Mouse (Mus musculus) stomach, embryonic 16.5 days (tissue): ENCODE data around the gene Asna1. TPM values are rescaled to one million over a fixed set of nuclear protein-coding genes. Genes with fewer than 3 reads are reported as not detected.

Experiments used
- ATAC-seq: fragments of 200-750 bp; cut with Nextera tagmentation; 2 replicates; pipeline ENCODE4 v1.8.0; 2017; ENCODE audit warnings: moderate number of reproducible peaks, moderate TSS enrichment; ENCODE audit not compliant: insufficient read depth, low FRiP score
- H3K27ac ChIP-seq: fragments of 300-500 bp; sonication (generic); 2 replicates; pipeline ENCODE4 v1.5.1; 2014; ENCODE audit warnings: low read length
- H3K27me3 ChIP-seq: fragments of 300-500 bp; sonication (generic); 2 replicates; pipeline ENCODE4 v1.6.1; 2014; ENCODE audit warnings: low read length, control low read depth, mixed read lengths; ENCODE audit not compliant: control insufficient read depth, insufficient read depth
- H3K36me3 ChIP-seq: fragments of 300-500 bp; sonication (generic); 2 replicates; pipeline ENCODE4 v1.6.1; 2014; ENCODE audit warnings: low read length; ENCODE audit not compliant: control insufficient read depth, insufficient read depth
- H3K4me1 ChIP-seq: fragments of 300-500 bp; sonication (generic); 2 replicates; pipeline ENCODE4 v1.6.1; 2014; ENCODE audit warnings: low read length, control low read depth, mixed read lengths; ENCODE audit not compliant: control insufficient read depth, insufficient read depth
- H3K4me2 ChIP-seq: fragments of 300-500 bp; sonication (generic); 2 replicates; pipeline ENCODE4 v1.6.1; 2014; ENCODE audit warnings: low read depth, low read length, mixed read lengths
- H3K4me3 ChIP-seq: fragments of 300-500 bp; sonication (generic); replicated peaks from 2 replicates; pipeline ENCODE4 v1.5.1; 2014; ENCODE audit warnings: mild to moderate bottlenecking, low read length
- H3K9ac ChIP-seq: fragments of 300-500 bp; sonication (generic); 2 replicates; pipeline ENCODE4 v1.6.1; 2014; ENCODE audit warnings: low read length
- H3K9me3 ChIP-seq: fragments of 300-500 bp; sonication (generic); replicated peaks from 2 replicates; pipeline ENCODE4 v1.6.1; 2016; ENCODE audit warnings: low read length, control low read depth; ENCODE audit not compliant: control insufficient read depth
- WGBS: fragments of 180-500 bp; shearing (Covaris S2); extraction: QIAGEN DNeasy Blood & Tissue Kit; methylation state at CpG from one replicate; pipeline ENCODE4 v1.1.7; 2014; 5-methylcytosine and 5-hydroxymethylcytosine counted together
- microRNA-seq: library from miRNA; unstranded; fragments of <30 nt; microRNA quantifications from one replicate; pipeline ENCODE4, GENCODE M21; 2016
- polyA plus RNA-seq: library from polyadenylated mRNA; unstranded; fragments of >200 nt; fragmentation: Nextera tagmentation; extraction: Ambion mirVana; gene quantifications from 2 replicates; pipeline ENCODE4 v1.2.1, GENCODE M21; 2015

Gene Asna1
- polyA plus RNA-seq, 1 experiment from 2014 or later, result 108 TPM

DNA sequence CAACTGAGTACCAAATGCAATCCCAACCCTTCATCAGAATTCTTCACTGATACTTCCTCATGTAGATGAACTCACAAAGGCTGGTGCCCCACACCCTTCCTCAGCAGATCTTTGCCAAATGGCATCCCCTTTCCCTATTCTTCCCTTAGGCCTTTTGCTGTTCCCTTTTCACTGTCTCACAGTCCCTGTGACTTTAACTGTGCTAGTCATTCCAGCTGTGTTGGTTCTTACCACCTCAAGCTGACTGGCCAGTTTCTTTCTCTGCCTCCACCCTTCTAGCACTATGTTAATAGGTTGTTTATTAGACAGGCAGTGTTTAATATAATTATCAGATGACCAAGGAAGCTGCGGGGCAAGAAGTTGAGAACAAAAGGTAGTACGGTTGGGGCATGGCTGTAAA lies 56.4 kb downstream of the Asna1 start:
- no peaks in the 10 kb centered on the region for H3K27me3 ChIP-seq

More for the DNA sequence above, 56.4 kb downstream of the Asna1 start:
- Histone ChIP-seq H3K4me1 (peaks cover 29% of the 10 kb centered on the region), H3K27ac (peak overlapping the region; percentile 96), H3K4me3 (peak overlapping the region; percentile 81), H3K9me3 (no peaks in the 10 kb centered on the region), H3K4me2 (peak overlapping the region; percentile 92), H3K9ac (peak overlapping the region; percentile 92), H3K36me3 (no peaks in the 10 kb centered on the region; the same call in 1 of the 2 replicates)
- ATAC-seq, result no peak
- 10% methylated on average over 2 of the region's 2 CpGs for WGBS

Small RNA genes within 50 kb of the gene (microRNA-seq; reads per million reads assigned to microRNA genes)
- 1.5 reads per million for gene Mir7070

Other genes with a start within 250 kb of the Asna1 start
- gene Nfix, start 224.9 kb downstream of the Asna1 start, polyA plus RNA-seq, result 36.5 and 37.8 TPM in 2 replicates
- gene Dand5, start 202.5 kb downstream of the Asna1 start, polyA plus RNA-seq, result 6.0 and 7.2 TPM in 2 replicates
- gene Gadd45gip1, start 193.8 kb downstream of the Asna1 start, polyA plus RNA-seq, result 42.0 and 49.5 TPM in 2 replicates
- 106 and 122 TPM in 2 replicates for gene Rad23a, start 184.6 kb downstream of the Asna1 start, polyA plus RNA-seq
- gene Calr, start 178.3 kb downstream of the Asna1 start, polyA plus RNA-seq, result 1,028 and 1,118 TPM in 2 replicates
- gene Farsa, start 168.3 kb downstream of the Asna1 start, polyA plus RNA-seq, result 85.9 and 91.5 TPM in 2 replicates
- gene Syce2, start 153.2 kb downstream of the Asna1 start, polyA plus RNA-seq, result 44.9 and 49.0 TPM in 2 replicates
- 41.1 and 45.8 TPM in 2 replicates for gene Gcdh, start 131.4 kb downstream of the Asna1 start, polyA plus RNA-seq
- gene Klf1, start 123.4 kb downstream of the Asna1 start, polyA plus RNA-seq, result 15.7 and 18.4 TPM in 2 replicates
- 14.0 and 14.4 TPM in 2 replicates for gene Dnase2a, start 116.7 kb downstream of the Asna1 start, polyA plus RNA-seq
- 1.4 and 1.6 TPM in 2 replicates for gene Mast1, start 87.9 kb downstream of the Asna1 start, polyA plus RNA-seq
- 0.19 and 0.28 TPM in 2 replicates for gene Rtbdn, start 78.3 kb downstream of the Asna1 start, polyA plus RNA-seq
- not detected in 2 replicates for gene Gm49661, start 55.8 kb downstream of the Asna1 start, polyA plus RNA-seq
- 584 and 593 TPM in 2 replicates for gene Prdx2, start 55.7 kb downstream of the Asna1 start, polyA plus RNA-seq
- 97.5 and 108 TPM in 2 replicates for gene Rnaseh2a, start 55.5 kb downstream of the Asna1 start, polyA plus RNA-seq
- gene Junb, start 46.6 kb downstream of the Asna1 start, polyA plus RNA-seq, result 21.6 and 25.8 TPM in 2 replicates
- gene Hook2, start 34.7 kb downstream of the Asna1 start, polyA plus RNA-seq, result 50.0 TPM in 2 replicates
- 0.30 and 0.42 TPM in 2 replicates for gene Best2, start 10.8 kb downstream of the Asna1 start, polyA plus RNA-seq
- 63.4 and 64.0 TPM in 2 replicates for gene Trir, start 1.5 kb upstream of the Asna1 start, polyA plus RNA-seq
- gene Tnpo2, start 11.6 kb upstream of the Asna1 start, polyA plus RNA-seq, result 28.6 and 31.0 TPM in 2 replicates
- 28.1 and 29.9 TPM in 2 replicates for gene Fbxw9, start 34.8 kb upstream of the Asna1 start, polyA plus RNA-seq
- 0.53 TPM in 1 of 2 replicates, not detected in the other for gene Gm5741, start 42.7 kb upstream of the Asna1 start, polyA plus RNA-seq
- 47.1 TPM in 2 replicates for gene Dhps, start 46.5 kb upstream of the Asna1 start, polyA plus RNA-seq
- 116 and 131 TPM in 2 replicates for gene Wdr83os, start 55.5 kb upstream of the Asna1 start, polyA plus RNA-seq
- gene Wdr83, start 56.0 kb upstream of the Asna1 start, polyA plus RNA-seq, result 36.8 and 46.1 TPM in 2 replicates
- gene Man2b1, start 58.0 kb upstream of the Asna1 start, polyA plus RNA-seq, result 59.8 and 61.3 TPM in 2 replicates
- gene Zfp791, start 97.8 kb upstream of the Asna1 start, polyA plus RNA-seq, result 3.0 and 4.0 TPM in 2 replicates
- gene Cks1brt, start 126.6 kb upstream of the Asna1 start, polyA plus RNA-seq, result not detected in 2 replicates
- not detected in 2 replicates for gene Olfr371, start 200.7 kb upstream of the Asna1 start, polyA plus RNA-seq